Mouse (Mus musculus) intestine, embryonic 15.5 days (tissue): ENCODE results near the gene Casz1. TPM values are rescaled to one million over a fixed set of nuclear protein-coding genes. Genes with fewer than 3 reads are reported as not detected.
A peak's percentile ranks its signal among the peaks of the same experiment; 100 is the strongest.

Source experiments
- ATAC-seq: fragments of 200-750 bp; cut with Nextera tagmentation; 2 replicates; pipeline ENCODE4 v1.8.0; 2017; ENCODE audit warnings: moderate TSS enrichment, moderate library complexity
- H3K27ac ChIP-seq: fragments of 300-500 bp; sonication (generic); 2 replicates; pipeline ENCODE4 v1.5.1; 2015; ENCODE audit warnings: mild to moderate bottlenecking, inconsistent platforms
- H3K27me3 ChIP-seq: fragments of 300-500 bp; sonication (generic); replicated peaks from 2 replicates; pipeline ENCODE4 v1.6.1; 2015; ENCODE audit warnings: inconsistent platforms
- H3K36me3 ChIP-seq: fragments of 300-500 bp; sonication (generic); 2 replicates; pipeline ENCODE4 v1.6.1; 2015; ENCODE audit warnings: inconsistent platforms
- H3K4me1 ChIP-seq: fragments of 300-500 bp; sonication (generic); replicated peaks from 2 replicates; pipeline ENCODE4 v1.6.1; 2015; ENCODE audit warnings: inconsistent platforms
- H3K4me2 ChIP-seq: fragments of 300-500 bp; sonication (generic); replicated peaks from 2 replicates; pipeline ENCODE4 v1.6.1; 2015; ENCODE audit warnings: mild to moderate bottlenecking, inconsistent platforms
- H3K4me3 ChIP-seq: fragments of 300-500 bp; sonication (generic); replicated peaks from 2 replicates; pipeline ENCODE4 v1.5.1; 2015; ENCODE audit warnings: inconsistent platforms
- H3K9ac ChIP-seq: fragments of 300-500 bp; sonication (generic); 2 replicates; pipeline ENCODE4 v1.6.1; 2015; ENCODE audit warnings: inconsistent platforms
- H3K9me3 ChIP-seq: fragments of 300-500 bp; sonication (generic); 2 replicates; pipeline ENCODE4 v1.6.1; 2016; ENCODE audit warnings: inconsistent platforms
- WGBS: fragments of 180-500 bp; shearing (Covaris S2); methylation state at CpG from one replicate; pipeline ENCODE4 v1.1.7; 2015; 5-methylcytosine and 5-hydroxymethylcytosine counted together
- polyA plus RNA-seq: library from polyadenylated mRNA; unstranded; fragments of >200 nt; fragmentation: Nextera tagmentation; extraction: Ambion mirVana; gene quantifications from 2 replicates; pipeline ENCODE4 v1.2.1, GENCODE M21; 2015

Casz1 gene
- polyA plus RNA-seq, 1 experiment from 2014 or later = 4.4 TPM

DNA sequence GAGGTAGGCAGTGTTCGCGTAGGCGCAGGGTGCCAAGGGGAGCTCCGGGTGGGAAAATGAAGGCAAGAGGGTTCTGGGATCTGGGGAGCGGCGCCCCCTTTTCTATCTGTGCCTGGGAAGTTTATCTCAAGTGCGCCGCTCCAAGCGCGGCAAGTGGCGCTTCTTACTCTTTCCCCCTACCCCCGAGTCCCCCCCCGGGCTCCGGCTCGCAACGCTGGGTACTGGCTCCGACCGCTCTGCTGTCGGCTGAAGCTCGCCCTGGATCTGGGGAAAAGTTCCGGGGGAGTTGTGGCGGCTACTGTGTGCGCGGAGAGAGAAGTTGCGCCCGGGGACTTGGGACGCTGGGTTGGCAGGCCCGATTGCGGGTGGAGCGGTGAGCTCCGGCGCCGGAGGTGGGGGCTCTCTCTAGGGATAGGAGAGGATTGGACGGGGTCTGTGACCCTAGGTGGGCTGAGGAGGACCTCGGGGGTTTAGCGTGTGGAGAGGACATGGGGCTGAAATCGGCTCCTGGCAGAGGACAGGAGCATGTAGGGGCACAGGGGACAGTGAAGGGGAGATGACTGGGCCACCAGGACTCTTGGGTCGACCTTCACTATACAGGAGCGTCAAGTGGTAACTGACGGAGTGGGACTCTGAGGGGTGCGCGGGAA is 1.1 kb downstream of the Casz1 start:
- Histone ChIP-seq H3K27ac (peak overlapping the region; percentile 17; the same call in 1 of the 2 replicates), H3K27me3 (peaks cover 28% of the 10 kb centered on the region), H3K9me3 (no peaks in the 10 kb centered on the region), H3K36me3 (no peaks in the 10 kb centered on the region), H3K4me2 (peak overlapping the region; percentile 99), H3K4me1 (peaks cover 34% of the 10 kb centered on the region), H3K4me3 (peak overlapping the region; percentile 72), H3K9ac (peak overlapping the region; percentile 62)
- WGBS = under 1% methylated on average over 42 of the region's 42 CpGs
- peak; percentile 18 for ATAC-seq

DNA sequence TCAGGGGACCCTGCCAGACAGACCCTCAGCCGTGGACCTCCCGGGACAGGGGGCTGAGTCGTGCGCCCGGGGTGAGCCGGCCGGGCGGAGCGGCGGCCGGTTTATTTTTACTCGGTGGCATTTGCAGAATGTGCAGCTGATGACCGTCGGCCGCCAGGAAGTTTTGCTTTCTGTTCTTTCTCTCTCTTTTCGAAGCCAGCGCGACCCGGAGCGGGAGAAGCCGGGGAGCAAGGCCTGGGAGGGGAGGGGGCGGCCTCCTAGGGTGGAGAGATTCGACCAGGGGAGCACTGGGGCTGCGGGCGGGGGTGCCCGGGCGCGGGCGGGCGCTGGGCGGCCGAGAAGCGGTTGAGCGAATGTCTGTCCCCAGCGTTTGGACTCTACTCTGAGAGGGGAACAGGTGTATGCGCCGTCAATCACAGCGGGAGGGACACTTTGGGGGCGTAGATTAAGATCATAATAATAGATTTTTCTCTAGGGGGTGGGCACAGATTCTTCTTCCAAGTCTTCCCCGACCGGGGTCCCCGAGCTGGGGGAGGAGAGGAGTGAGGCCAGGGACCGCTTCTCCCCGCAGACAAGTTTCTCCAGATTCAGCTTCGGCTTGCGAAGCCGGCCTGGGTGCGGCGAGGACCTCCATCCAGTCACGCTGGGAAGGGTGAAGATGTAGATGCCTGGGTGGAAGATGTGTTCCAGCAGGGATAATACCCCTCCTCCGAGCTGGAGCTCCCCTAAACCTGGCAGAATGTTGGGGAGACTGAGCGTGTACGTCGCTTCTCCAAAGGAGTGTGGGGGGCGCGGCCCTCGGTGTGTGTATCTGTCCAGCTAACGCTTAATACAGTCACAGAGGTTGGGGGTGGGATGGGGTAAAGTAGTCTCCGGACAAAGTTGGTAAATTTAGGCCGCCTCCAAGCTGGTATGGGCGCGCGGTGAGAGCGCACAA is 1.9 kb downstream of the Casz1 start:
- peak overlapping the region; percentile 17; the same call in 1 of the 2 replicates for H3K27ac ChIP-seq
- H3K9me3 ChIP-seq = no peaks in the 10 kb centered on the region
- H3K27me3 ChIP-seq = peaks cover 31% of the 10 kb centered on the region
- peak overlapping the region; percentile 99 for H3K4me2 ChIP-seq
- H3K36me3 ChIP-seq = no peaks in the 10 kb centered on the region
- H3K4me3 ChIP-seq = peak overlapping the region; percentile 72
- under 1% methylated on average over 61 of the region's 64 CpGs for WGBS
- ATAC-seq = no peak
- peak overlapping the region; percentile 62 for H3K9ac ChIP-seq
- H3K4me1 ChIP-seq = peaks cover 34% of the 10 kb centered on the region

DNA sequence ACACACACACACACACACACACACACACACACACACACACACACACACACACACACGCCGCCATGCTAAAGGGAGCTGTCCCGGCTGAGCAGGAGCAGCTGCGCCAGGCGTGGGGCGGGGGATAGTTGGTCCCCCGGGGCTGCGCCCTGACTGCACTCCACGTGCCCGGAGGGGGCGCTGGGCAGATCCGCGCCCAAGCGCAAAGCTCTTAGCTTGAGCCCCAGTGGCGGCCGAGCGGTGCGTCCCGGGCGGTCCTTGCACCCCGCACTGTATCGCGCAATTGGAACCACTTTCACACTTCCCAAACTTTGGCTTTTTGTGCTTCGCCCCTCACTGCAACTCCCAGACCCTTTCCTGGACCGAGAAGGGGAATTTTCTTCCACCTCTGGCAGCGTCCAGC is 2.6 kb downstream of the Casz1 start:
- ATAC-seq = peak; percentile 40; the same call in 1 of the 2 replicates
- WGBS = under 1% methylated on average over 24 of the region's 26 CpGs
- Histone ChIP-seq H3K27ac (0 out of 2 replicates have a peak overlapping the region, but pooled peaks have one; percentile 9), H3K4me2 (peak overlapping the region; percentile 99), H3K4me3 (peak overlapping the region; percentile 72), H3K36me3 (no peaks in the 10 kb centered on the region), H3K9ac (peak overlapping the region; percentile 13; the same call in 1 of the 2 replicates), H3K27me3 (peaks cover 31% of the 10 kb centered on the region), H3K4me1 (peaks cover 34% of the 10 kb centered on the region), H3K9me3 (no peaks in the 10 kb centered on the region)

DNA sequence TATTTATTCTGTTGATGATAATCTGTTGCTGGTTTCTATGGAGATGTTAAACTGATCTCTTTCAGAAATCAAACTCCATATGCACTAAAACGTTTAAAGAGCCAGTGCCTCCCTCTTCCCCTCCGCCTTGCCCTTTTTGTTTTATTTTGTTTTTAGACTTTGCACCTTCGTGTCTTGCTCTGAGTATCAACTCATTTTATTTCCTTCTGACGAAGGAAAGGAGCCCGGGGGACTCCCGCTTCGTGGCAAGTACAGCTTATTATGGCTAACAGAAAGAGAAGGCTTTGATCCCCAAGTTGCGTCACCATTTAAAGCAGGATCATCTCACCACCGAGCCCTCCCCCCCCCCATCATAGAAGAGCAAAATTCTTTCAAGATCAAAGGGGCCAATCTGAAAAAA is 3.2 kb downstream of the Casz1 start:
- Histone ChIP-seq H3K9ac (no peak overlapping the region), H3K9me3 (no peaks in the 10 kb centered on the region), H3K4me2 (peak overlapping the region; percentile 99), H3K27ac (no peak overlapping the region), H3K36me3 (no peaks in the 10 kb centered on the region), H3K27me3 (peaks cover 31% of the 10 kb centered on the region), H3K4me3 (peak overlapping the region; percentile 72; the same call in 1 of the 2 replicates), H3K4me1 (peaks cover 34% of the 10 kb centered on the region)
- ATAC-seq = no peak
- whole genome bisulfite sequencing = 4% methylated on average over 9 of the region's 9 CpGs

DNA sequence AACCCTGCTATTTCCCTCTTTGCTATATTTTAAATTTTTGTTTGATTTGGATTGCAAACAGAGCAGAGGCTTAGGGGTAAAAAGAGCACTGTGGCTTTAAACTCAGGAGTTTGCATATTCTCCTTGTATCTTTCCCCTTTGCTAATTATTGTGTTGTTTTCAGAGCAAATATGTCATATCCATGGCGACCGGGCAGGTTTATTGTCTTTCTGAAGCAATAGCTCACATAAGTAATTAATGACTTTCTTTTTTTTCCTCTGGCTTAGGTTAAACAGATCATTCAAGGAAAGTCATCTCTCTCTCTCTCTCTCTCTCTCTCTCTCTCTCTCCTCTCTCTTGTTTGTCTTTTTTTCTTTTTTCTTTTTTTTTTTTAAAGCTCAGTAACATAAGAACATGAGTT is 4.6 kb downstream of the Casz1 start:
- no peak overlapping the region for H3K4me2 ChIP-seq
- H3K27ac ChIP-seq = no peak overlapping the region
- WGBS = 25% methylated on average over 2 of the region's 2 CpGs
- H3K36me3 ChIP-seq = no peaks in the 10 kb centered on the region
- H3K9me3 ChIP-seq = no peaks in the 10 kb centered on the region
- no peak for ATAC-seq
- peaks cover 31% of the 10 kb centered on the region for H3K27me3 ChIP-seq
- H3K4me3 ChIP-seq = no peak overlapping the region
- H3K9ac ChIP-seq = no peak overlapping the region
- peaks cover 32% of the 10 kb centered on the region for H3K4me1 ChIP-seq

DNA sequence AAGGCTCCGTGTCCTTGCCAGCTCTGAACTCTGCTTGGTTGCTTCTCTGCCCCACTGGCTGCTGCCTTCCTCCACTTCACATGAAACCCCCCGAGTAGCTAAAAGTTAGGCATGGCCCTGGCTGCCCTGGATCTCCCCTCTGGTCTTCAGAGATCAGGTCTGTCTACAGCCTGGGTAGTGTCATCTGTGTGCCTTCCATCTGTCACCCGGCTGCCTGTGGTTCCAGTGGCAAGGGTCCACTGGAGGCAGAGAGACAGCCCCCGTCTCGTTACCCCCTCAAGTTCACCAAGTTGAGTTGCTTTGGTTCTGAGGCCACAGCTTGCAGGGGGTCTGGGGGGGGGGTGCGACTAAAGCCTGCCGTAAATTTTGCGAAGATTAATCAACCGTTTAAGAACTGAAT is 6.5 kb downstream of the Casz1 start:
- Histone ChIP-seq H3K27me3 (peaks cover 17% of the 10 kb centered on the region), H3K4me3 (no peak overlapping the region), H3K27ac (no peak overlapping the region), H3K9ac (no peak overlapping the region), H3K9me3 (no peaks in the 10 kb centered on the region), H3K4me1 (peaks cover 21% of the 10 kb centered on the region), H3K4me2 (no peak overlapping the region), H3K36me3 (no peaks in the 10 kb centered on the region)
- no peak for ATAC-seq
- 70% methylated on average over 9 of the region's 9 CpGs for WGBS

DNA sequence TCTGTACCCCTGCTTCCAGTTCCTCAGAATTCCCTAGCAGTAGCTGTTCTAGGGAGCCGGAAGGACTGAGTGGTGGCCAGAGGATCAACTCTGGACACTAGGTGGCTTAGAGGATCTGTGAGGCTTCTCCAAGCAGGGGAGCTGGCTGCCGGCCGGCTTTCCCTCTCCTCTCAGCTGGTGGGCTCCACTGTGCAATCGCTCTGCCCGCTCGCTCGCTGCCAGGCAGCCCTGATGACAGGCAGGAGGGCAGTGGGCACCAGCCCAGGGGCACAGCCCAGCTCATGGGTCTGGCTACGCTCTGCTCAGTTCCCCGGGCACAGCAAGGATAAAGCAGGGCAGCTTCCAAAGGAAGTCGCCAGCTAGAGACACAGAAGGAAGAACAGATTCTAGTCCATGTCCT is 7.7 kb downstream of the Casz1 start:
- peak; percentile 51; the same call in 1 of the 2 replicates for ATAC-seq
- no peaks in the 10 kb centered on the region for H3K36me3 ChIP-seq
- peaks cover 11% of the 10 kb centered on the region; the same call in 1 of the 2 replicates for H3K4me1 ChIP-seq
- no peak overlapping the region for H3K27ac ChIP-seq
- WGBS = 21% methylated on average over 10 of the region's 10 CpGs
- no peaks in the 10 kb centered on the region for H3K9me3 ChIP-seq
- peak overlapping the region; percentile 51 for H3K4me2 ChIP-seq
- peaks cover 6% of the 10 kb centered on the region for H3K27me3 ChIP-seq
- H3K9ac ChIP-seq = 0 out of 2 replicates have a peak overlapping the region, but pooled peaks have one; percentile 32
- no peak overlapping the region for H3K4me3 ChIP-seq

DNA sequence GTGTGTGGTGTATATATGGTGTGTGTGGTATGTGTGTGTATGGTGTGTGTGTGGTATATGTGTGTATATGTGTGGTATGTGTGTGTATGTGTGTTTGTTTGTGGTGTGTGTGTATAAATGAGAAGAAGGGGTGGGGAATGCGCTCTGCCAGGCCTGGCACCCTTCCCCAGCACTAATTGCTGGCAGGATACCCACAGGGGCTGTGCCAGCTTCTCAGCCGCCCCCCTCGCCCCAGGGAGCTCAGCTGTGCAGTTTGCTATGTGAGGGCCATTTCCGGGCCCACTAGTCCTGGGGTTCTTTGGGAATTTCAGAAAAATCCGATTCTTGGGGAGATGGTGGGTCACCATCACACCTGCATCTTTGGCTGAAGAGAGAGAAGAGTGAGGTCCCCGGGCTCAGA is 9.0 kb downstream of the Casz1 start:
- Histone ChIP-seq H3K9ac (no peak overlapping the region), H3K27ac (no peak overlapping the region), H3K4me1 (0 out of 2 replicates have a peak, but pooled peaks cover 9% of the 10 kb centered on the region), H3K27me3 (peaks cover 4% of the 10 kb centered on the region; the same call in 1 of the 2 replicates), H3K4me2 (no peak overlapping the region), H3K4me3 (no peak overlapping the region), H3K36me3 (no peaks in the 10 kb centered on the region), H3K9me3 (no peaks in the 10 kb centered on the region)
- WGBS = 86% methylated on average over 6 of the region's 6 CpGs
- no peak for ATAC-seq

DNA sequence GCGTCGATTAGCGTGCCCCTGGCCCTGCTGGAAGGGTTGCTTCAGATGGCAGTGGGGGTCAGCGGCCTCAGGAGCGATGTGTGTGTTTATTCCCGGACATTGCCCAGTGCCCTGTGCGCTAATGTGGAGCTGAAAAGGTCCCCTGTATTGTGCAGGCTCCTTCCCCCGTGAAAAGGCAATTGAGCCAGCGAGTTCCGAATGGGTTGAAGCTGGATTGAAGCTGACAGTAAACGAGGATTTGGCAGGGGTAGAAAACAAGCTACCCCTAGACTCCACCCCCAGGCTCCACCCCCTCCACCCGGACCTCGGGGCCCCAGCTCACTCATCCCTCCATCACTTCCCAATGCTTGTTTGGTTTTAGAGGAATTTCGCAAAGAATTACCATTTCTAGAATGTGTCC is 12.3 kb downstream of the Casz1 start:
- H3K4me1 ChIP-seq = 0 out of 2 replicates have a peak, but pooled peaks cover 7% of the 10 kb centered on the region
- no peaks in the 10 kb centered on the region for H3K36me3 ChIP-seq
- H3K9me3 ChIP-seq = no peaks in the 10 kb centered on the region
- H3K4me3 ChIP-seq = no peak overlapping the region
- ATAC-seq = no peak
- 22% methylated on average over 14 of the region's 14 CpGs for WGBS
- no peak overlapping the region for H3K4me2 ChIP-seq
- H3K9ac ChIP-seq = no peak overlapping the region
- H3K27me3 ChIP-seq = no peaks in the 10 kb centered on the region; the same call in 1 of the 2 replicates
- H3K27ac ChIP-seq = no peak overlapping the region

DNA sequence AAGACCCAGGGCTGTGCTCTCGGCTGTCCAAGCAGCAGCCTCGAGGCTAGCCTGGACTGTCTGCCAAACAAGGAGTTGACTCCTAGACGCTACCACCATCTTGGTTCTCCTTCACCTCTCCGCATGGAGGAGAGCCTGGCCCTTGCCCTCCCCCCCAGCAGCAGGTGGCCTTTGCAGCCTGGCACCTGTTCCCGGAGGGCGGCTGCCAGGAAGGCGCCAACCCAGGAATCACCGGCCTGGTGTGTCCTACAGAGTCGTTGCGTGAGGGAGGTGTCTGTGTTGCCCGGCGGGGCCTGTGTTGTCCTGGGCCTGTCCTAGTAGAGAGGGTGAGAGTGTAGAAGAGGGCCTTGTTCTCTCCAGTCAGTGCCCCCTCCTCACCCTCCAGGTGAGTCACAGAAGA is 13.9 kb downstream of the Casz1 start:
- Histone ChIP-seq H3K4me1 (0 out of 2 replicates have a peak, but pooled peaks cover 5% of the 10 kb centered on the region), H3K4me2 (no peak overlapping the region), H3K9ac (no peak overlapping the region), H3K9me3 (no peaks in the 10 kb centered on the region), H3K27me3 (no peaks in the 10 kb centered on the region), H3K36me3 (no peaks in the 10 kb centered on the region), H3K27ac (no peak overlapping the region), H3K4me3 (no peak overlapping the region)
- 94% methylated on average over 12 of the region's 12 CpGs for WGBS
- no peak for ATAC-seq

DNA sequence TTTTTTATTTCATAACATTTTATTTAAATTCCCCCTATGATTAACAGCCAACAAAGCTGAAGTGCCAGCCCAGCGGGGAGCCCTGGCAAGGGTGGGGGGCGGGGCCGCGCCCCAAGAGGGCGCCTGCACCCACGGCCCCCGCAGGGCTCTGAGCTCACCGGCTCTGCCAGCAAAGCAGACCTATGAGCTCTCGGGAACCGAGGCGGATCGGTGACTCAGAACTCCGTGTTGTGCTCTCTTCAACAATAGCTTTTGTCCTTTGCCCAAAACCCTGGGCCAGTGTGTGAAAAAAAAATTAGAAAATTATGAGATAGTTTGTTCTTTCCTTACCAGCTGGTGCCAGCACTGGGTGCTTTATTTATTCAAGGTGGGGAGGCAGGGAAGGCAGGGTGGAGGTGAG is 15.9 kb downstream of the Casz1 start:
- Histone ChIP-seq H3K4me1 (no peaks in the 10 kb centered on the region), H3K4me3 (no peak overlapping the region), H3K4me2 (no peak overlapping the region), H3K27ac (no peak overlapping the region), H3K27me3 (no peaks in the 10 kb centered on the region), H3K9ac (no peak overlapping the region), H3K9me3 (no peaks in the 10 kb centered on the region), H3K36me3 (no peaks in the 10 kb centered on the region)
- no peak for ATAC-seq
- WGBS = 68% methylated on average over 13 of the region's 13 CpGs

DNA sequence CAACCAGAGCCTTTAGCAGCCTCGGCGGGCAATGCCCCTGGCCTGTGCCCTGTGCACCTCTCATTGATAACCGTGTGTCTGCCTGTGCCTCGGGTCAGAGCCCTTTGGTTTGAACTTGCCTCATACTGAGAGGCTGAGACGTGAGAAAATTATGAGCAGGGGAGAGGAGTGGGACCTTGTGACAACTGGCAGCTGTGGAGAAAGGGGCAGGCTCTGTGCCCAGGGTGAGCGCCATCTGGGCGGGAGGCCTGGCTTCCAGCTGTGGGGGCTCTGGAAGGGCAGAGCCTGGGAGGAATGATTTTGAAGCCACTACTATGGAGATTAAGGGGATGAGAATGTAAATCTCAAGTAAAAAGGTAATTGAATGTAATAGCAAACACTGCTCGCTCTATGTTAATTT is 19.1 kb downstream of the Casz1 start:
- no peaks in the 10 kb centered on the region for H3K9me3 ChIP-seq
- no peak overlapping the region for H3K4me3 ChIP-seq
- WGBS = 82% methylated on average over 8 of the region's 8 CpGs
- H3K36me3 ChIP-seq = no peaks in the 10 kb centered on the region
- no peaks in the 10 kb centered on the region for H3K27me3 ChIP-seq
- ATAC-seq = no peak
- peaks cover 5% of the 10 kb centered on the region for H3K4me1 ChIP-seq
- no peak overlapping the region for H3K4me2 ChIP-seq
- no peak overlapping the region for H3K9ac ChIP-seq
- no peak overlapping the region for H3K27ac ChIP-seq
